Mouse (Mus musculus) C2C12 (cell line): ENCODE measurements around the gene Col17a1.

Source experiments
- CEBPB ChIP-seq: IDR thresholded peaks from one replicate; pipeline ENCODE4 v1.6.1; 2011; ENCODE audit warnings: low read depth, mild to moderate bottlenecking, control low read depth, moderate library complexity
- CTCF ChIP-seq: IDR thresholded peaks from one replicate; pipeline ENCODE4 v1.5.1; 2011; ENCODE audit not compliant: control insufficient read depth, insufficient read depth, insufficient read length
- FOSL1 ChIP-seq: IDR thresholded peaks from one replicate; pipeline ENCODE4 v1.8.0; 2011; ENCODE audit warnings: mild to moderate bottlenecking, low read length; ENCODE audit not compliant: poor library complexity, insufficient read depth, severe bottlenecking
- MAX ChIP-seq: IDR thresholded peaks from one replicate; pipeline ENCODE4 v1.6.1; 2011; ENCODE audit warnings: mild to moderate bottlenecking, control low read depth
- MYOD1 ChIP-seq: IDR thresholded peaks from one replicate; pipeline ENCODE4 v1.6.1; 2011; ENCODE audit warnings: low read depth; ENCODE audit not compliant: control insufficient read depth, insufficient read length
- MYOG ChIP-seq: IDR thresholded peaks from one replicate; pipeline ENCODE4 v1.6.1; 2011; ENCODE audit not compliant: control insufficient read depth, insufficient read length; ENCODE audit errors: extremely low read depth
- USF1 ChIP-seq: IDR thresholded peaks from one replicate; pipeline ENCODE4 v1.6.1; 2011; ENCODE audit warnings: low read depth, mild to moderate bottlenecking, control low read depth, moderate library complexity

GRCm38 (mm10) chr19:47658914-47659535 is 32.9 kb downstream of the Col17a1 start:
- peak; percentile 80 for TF ChIP-seq CTCF
- no peak for TF ChIP-seq USF1
- no peak for TF ChIP-seq CEBPB
- TF ChIP-seq MAX: no peak
- no peak for TF ChIP-seq MYOD1
- no peak for TF ChIP-seq MYOG
- no peak for TF ChIP-seq FOSL1
